Mouse (Mus musculus) intestine, postnatal 0 days (tissue): Measurements from ENCODE around the gene Taf1b. TPM values are rescaled to one million over a fixed set of nuclear protein-coding genes. Genes with fewer than 3 reads are reported as not detected.

Experiments
- ATAC-seq: fragments of 200-750 bp; cut with Nextera tagmentation; 2 replicates; pipeline ENCODE4 v1.8.0; 2017; ENCODE audit warnings: mild to moderate bottlenecking, moderate TSS enrichment, moderate library complexity
- H3K27ac ChIP-seq: fragments of 300-500 bp; sonication (generic); 2 replicates; pipeline ENCODE4 v1.5.1; 2014; ENCODE audit warnings: mild to moderate bottlenecking, low read depth, low read length, moderate library complexity
- H3K27me3 ChIP-seq: fragments of 300-500 bp; sonication (generic); replicated peaks from 2 replicates; pipeline ENCODE4 v1.6.1; 2014; ENCODE audit warnings: low read length, mixed read lengths; ENCODE audit not compliant: control insufficient read depth, insufficient read depth
- H3K36me3 ChIP-seq: fragments of 300-500 bp; sonication (generic); 2 replicates; pipeline ENCODE4 v1.6.1; 2014; ENCODE audit warnings: mild to moderate bottlenecking, moderate library complexity; ENCODE audit not compliant: control insufficient read depth, insufficient read depth
- H3K4me1 ChIP-seq: fragments of 300-500 bp; sonication (generic); replicated peaks from 2 replicates; pipeline ENCODE4 v1.6.1; 2014; ENCODE audit warnings: antibody characterized with exemption, low read length, mixed read lengths; ENCODE audit not compliant: control insufficient read depth, insufficient read depth
- H3K4me2 ChIP-seq: fragments of 300-500 bp; sonication (generic); replicated peaks from 2 replicates; pipeline ENCODE4 v1.6.1; 2014; ENCODE audit warnings: low read depth, mild to moderate bottlenecking, moderate library complexity
- H3K4me3 ChIP-seq: fragments of 300-500 bp; sonication (generic); 2 replicates; pipeline ENCODE4 v1.5.1; 2014; ENCODE audit warnings: low read depth, low read length
- H3K9ac ChIP-seq: fragments of 300-500 bp; sonication (generic); 2 replicates; pipeline ENCODE4 v1.6.1; 2014; ENCODE audit warnings: mild to moderate bottlenecking, low read depth, low read length
- H3K9me3 ChIP-seq: fragments of 300-500 bp; sonication (generic); 2 replicates; pipeline ENCODE4 v1.6.1; 2016; ENCODE audit warnings: mixed run types; ENCODE audit not compliant: control insufficient read depth
- CTCF ChIP-seq: sonication (generic); IDR thresholded peaks from 2 replicates; pipeline ENCODE4 v1.5.1; 2016; ENCODE audit warnings: low read depth, mild to moderate bottlenecking, control low read depth, antibody characterized with exemption, moderate library complexity
- WGBS: fragments of 180-500 bp; shearing (Covaris S2); extraction: QIAGEN DNeasy Blood & Tissue Kit; methylation state at CpG from one replicate; pipeline ENCODE4 v1.1.7; 2014; 5-methylcytosine and 5-hydroxymethylcytosine counted together
- polyA plus RNA-seq: library from polyadenylated mRNA; unstranded; fragments of >200 nt; fragmentation: Nextera tagmentation; extraction: Ambion mirVana; gene quantifications from 2 replicates; pipeline ENCODE4 v1.2.1, GENCODE M21; 2015

The Taf1b gene
- polyA plus RNA-seq, 1 experiment from 2014 or later = 10.4 TPM

DNA sequence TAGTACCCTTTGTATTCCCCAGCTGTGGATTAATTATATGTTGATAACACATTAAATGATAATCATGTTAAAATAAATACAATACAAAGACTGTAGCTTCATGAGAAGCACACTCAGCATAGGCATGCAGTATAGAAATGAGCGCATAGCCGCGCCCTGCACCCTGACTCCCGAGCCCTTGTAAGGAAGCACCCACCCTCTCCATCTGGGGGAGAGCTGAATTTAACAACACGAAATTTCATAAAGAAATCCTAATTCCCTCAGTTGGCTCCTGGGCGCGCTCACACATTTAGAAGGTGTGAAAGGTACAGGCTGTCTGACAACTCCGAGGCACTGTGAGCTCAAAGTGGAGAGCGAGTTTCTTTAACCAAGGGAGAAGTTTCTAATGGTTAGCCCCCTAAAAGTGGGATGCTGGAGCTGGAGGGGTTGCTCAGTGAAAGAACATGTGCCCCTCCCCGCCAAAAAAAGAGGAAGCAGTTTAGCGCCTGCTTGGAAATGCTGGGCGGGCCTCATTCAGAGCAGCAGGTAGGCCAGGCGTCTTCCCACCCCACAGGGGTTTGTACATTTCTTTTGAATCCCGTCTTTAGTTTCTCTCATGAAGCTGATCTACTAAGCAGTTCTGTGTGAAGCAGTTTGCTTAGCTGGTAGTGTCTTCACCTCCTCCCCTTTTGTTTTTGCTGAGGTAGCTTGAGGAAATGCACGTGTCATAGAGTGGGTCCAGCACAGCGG is 43.4 kb downstream of the Taf1b start:
- WGBS = 85% methylated on average over 16 of the region's 16 CpGs
- no peaks in the 10 kb centered on the region; the same call in 1 of the 2 replicates for H3K36me3 ChIP-seq
- no peak overlapping the region for H3K4me2 ChIP-seq
- no peak overlapping the region for H3K27ac ChIP-seq
- no peak for TF ChIP-seq CTCF
- ATAC-seq = no peak
- no peak overlapping the region for H3K9ac ChIP-seq
- H3K4me3 ChIP-seq = no peak overlapping the region
- no peaks in the 10 kb centered on the region for H3K4me1 ChIP-seq
- no peaks in the 10 kb centered on the region for H3K9me3 ChIP-seq
- H3K27me3 ChIP-seq = no peaks in the 10 kb centered on the region

DNA sequence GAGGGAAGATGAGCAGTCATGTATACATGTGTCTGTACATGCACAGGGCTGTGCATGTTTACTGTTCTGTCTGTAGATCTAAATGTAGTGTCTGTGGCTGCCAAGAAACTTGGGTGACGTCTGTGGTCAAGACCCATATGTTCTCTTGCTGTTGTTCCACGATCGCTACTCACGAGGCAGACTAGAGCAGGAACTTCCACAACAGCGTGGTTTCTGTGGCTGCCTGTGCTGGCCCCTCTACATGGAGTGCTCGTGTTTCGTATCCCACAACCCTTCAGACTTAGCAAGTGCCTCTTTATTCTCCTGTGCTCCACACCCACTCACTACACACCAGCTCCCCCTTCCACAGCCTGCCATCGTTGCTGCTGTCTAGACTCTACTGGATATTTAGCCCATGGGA is 49.5 kb downstream of the Taf1b start:
- Histone ChIP-seq H3K4me1 (no peaks in the 10 kb centered on the region), H3K4me2 (no peak overlapping the region), H3K36me3 (no peaks in the 10 kb centered on the region; the same call in 1 of the 2 replicates), H3K9me3 (no peaks in the 10 kb centered on the region), H3K9ac (no peak overlapping the region), H3K27me3 (no peaks in the 10 kb centered on the region), H3K27ac (no peak overlapping the region), H3K4me3 (no peak overlapping the region)
- no peak for ATAC-seq
- WGBS = 81% methylated on average over 8 of the region's 8 CpGs
- no peak for TF ChIP-seq CTCF

DNA sequence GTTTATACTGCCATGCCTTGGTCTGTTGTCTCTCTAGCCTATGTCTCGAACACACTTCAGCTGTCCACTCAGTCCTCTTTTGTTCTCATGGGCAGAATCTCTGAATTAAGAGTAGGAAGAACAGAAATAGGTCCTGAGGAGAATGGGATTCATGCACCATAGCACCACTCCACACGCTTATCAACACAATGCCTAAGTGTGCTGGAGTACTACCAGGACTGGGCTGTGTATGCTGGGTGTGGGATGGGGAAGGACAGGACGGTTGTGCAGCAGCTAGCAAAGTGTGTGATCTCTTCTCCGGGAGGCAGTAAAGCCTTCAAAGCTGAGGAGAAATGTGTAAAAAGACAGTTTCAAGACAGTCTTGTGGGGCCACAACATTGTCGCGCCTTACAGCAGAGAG is 50.7 kb downstream of the Taf1b start:
- H3K27ac ChIP-seq = no peak overlapping the region
- H3K9ac ChIP-seq = no peak overlapping the region
- H3K4me3 ChIP-seq = no peak overlapping the region
- H3K4me1 ChIP-seq = no peaks in the 10 kb centered on the region
- H3K4me2 ChIP-seq = no peak overlapping the region
- no peaks in the 10 kb centered on the region for H3K9me3 ChIP-seq
- WGBS = 96% methylated on average over 6 of the region's 6 CpGs
- no peak for ATAC-seq
- no peak for TF ChIP-seq CTCF
- H3K36me3 ChIP-seq = no peaks in the 10 kb centered on the region; the same call in 1 of the 2 replicates
- H3K27me3 ChIP-seq = no peaks in the 10 kb centered on the region

DNA sequence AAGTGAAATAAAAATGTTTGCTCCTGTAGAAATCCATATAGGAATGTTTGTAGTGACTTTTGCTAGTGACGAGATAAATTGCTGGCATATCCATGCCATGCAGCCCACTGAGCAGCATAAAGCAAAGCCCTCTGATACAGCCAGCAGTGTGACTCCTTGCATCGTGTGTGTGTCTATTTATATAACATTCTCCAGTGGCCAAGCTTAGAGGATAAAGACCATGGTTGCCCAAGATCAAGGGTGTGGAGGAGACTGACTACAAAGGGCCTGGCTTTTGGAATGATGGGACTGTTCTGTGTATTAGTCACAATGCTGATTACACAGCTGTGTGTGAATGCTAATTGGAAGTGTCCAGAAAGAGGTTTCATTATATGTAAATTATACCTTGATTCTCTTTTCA is 54.4 kb downstream of the Taf1b start:
- no peak overlapping the region for H3K4me2 ChIP-seq
- no peak overlapping the region for H3K4me3 ChIP-seq
- no peaks in the 10 kb centered on the region; the same call in 1 of the 2 replicates for H3K36me3 ChIP-seq
- H3K27me3 ChIP-seq = no peaks in the 10 kb centered on the region
- ATAC-seq = no peak
- no peaks in the 10 kb centered on the region for H3K9me3 ChIP-seq
- no peak overlapping the region for H3K27ac ChIP-seq
- TF ChIP-seq CTCF = no peak
- H3K4me1 ChIP-seq = no peaks in the 10 kb centered on the region
- 70% methylated on average over 2 of the region's 2 CpGs for WGBS
- no peak overlapping the region for H3K9ac ChIP-seq

DNA sequence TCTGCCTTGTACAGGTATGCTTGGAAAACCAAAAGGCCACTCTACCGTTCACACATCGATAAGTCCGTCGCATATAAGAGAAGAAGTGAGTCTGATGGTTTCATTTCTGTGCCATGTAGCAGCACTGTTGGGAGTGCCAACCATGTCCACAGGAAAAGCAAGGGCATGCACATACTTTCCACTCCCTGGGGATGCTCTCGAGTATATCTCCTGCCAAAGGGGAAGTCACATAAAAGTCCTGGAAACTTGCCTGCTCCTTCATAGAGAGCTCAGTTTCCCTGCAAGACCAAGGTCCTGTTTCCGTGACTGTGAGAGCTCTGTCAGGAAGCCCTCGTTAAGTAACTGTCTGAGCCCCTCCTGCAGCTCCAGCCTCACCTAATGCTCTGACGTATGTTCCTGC is 57.8 kb downstream of the Taf1b start:
- no peak for ATAC-seq

DNA sequence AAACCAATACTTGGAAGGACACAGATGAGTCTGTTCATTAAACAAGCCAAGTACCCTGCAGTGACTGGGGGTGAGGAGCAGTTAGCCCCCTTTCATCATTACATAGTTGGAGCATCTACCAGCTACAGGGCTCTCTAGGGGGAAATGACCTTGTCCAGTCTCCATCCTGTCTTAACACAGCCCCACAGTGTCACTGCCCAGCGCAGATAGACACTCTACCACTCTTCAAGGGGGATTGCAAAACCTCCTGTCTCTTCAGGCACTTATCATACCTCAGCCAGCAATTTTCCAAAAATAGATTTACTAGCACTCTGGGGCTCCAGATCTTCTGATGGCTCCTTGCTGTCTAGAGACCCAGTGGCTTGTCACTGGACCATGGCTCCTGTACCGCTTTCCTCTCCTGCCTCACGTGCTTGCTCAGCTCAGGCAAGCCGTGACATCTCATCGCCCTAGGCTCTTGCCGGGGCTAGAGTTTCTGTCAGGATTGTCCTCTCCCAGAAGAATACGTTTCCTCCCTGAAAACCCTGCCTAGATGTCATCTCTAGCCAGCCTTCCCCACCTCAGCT is 65.3 kb downstream of the Taf1b start:
- Histone ChIP-seq H3K4me3 (no peak overlapping the region), H3K27me3 (no peaks in the 10 kb centered on the region), H3K9me3 (no peaks in the 10 kb centered on the region), H3K4me1 (no peaks in the 10 kb centered on the region), H3K36me3 (no peaks in the 10 kb centered on the region; the same call in 1 of the 2 replicates), H3K9ac (no peak overlapping the region), H3K27ac (no peak overlapping the region), H3K4me2 (no peak overlapping the region)
- no peak for ATAC-seq
- TF ChIP-seq CTCF = no peak
- 85% methylated on average over 7 of the region's 7 CpGs for WGBS

More for the DNA sequence above, 57.8 kb downstream of the Taf1b start:
- Histone ChIP-seq H3K27ac (no peak overlapping the region), H3K27me3 (no peaks in the 10 kb centered on the region), H3K36me3 (no peaks in the 10 kb centered on the region; the same call in 1 of the 2 replicates), H3K9ac (no peak overlapping the region), H3K9me3 (no peaks in the 10 kb centered on the region), H3K4me3 (no peak overlapping the region), H3K4me1 (no peaks in the 10 kb centered on the region), H3K4me2 (no peak overlapping the region)
- 79% methylated on average over 8 of the region's 8 CpGs for WGBS
- no peak for TF ChIP-seq CTCF
